Mouse (Mus musculus) cortical plate, adult 2 months (tissue): ENCODE results near the gene Nars2.

ENCODE experiments used
- CTCF ChIP-seq: fragments of 200-500 bp; IDR thresholded peaks from 2 replicates; pipeline ENCODE4 v1.5.1; 2011; ENCODE audit warnings: mild to moderate bottlenecking, control low read depth, low read length; ENCODE audit not compliant: insufficient read depth; ENCODE audit errors: extremely low read depth
- POLR2A ChIP-seq: fragments of 200-500 bp; IDR thresholded peaks from 2 replicates; pipeline ENCODE4 v1.6.1; 2011; ENCODE audit warnings: mild to moderate bottlenecking, low read length, control low read depth; ENCODE audit not compliant: insufficient read depth; ENCODE audit errors: extremely low read depth

DNA sequence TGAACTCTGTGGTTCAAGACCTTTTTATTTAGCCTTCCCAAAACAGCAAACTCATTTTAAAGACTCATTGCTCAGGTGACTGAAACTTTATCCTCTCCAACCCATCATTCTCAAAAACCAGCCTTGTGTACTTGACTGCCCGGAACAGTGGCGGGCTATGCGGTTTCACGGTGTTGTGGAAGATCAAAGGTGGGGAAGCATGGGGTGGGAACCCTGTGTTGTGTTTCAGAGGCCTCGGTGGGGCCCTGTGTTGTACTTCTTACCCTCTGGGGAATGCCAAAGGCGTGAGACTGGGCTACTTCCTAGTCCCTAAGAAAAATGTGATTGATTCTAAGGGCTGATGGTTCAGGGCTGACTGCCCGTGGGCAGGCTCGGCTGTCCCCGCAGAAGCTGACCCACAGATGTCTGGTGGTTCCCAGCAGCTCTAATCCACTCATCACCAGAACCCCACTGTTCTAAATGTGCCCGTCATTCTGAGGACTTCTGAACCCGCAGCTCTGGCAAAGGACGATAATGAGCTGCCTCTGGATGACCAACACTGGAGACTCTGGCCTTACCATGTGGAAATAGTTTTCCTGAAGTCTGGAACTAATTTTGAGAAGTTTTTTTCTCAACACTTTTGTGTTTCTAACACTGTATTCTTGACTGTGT is 40.9 kb upstream of the Nars2 start:
- TF ChIP-seq CTCF (no peak), POLR2A (no peak)
